Mouse (Mus musculus): ENCODE data around the gene Klhl31.

Klhl31 gene

GRCm38 (mm10) chr9:77624171-77624570 lies 12.1 kb upstream of the Klhl31 start:
- DNase-seq, result no peak

- DNase-seq, result no peak
Measured at GRCm38 (mm10) chr9:77628676-77629075, 7.6 kb upstream of the Klhl31 start.

GRCm38 (mm10) chr9:77629708-77630107 lies 6.6 kb upstream of the Klhl31 start:
- no peak for DNase-seq

GRCm38 (mm10) chr9:77630764-77631163 lies 5.5 kb upstream of the Klhl31 start:
- DNase-seq, result no peak

GRCm38 (mm10) chr9:77632432-77632831 lies 3.9 kb upstream of the Klhl31 start:
- DNase-seq, result no peak

- no peak for DNase-seq
Measured at GRCm38 (mm10) chr9:77636003-77636402, 297 bp upstream of the Klhl31 start.

GRCm38 (mm10) chr9:77637357-77637756 lies 1.1 kb downstream of the Klhl31 start:
- DNase-seq, result no peak

- DNase-seq, result peak in 1 of 2 experiments; percentile 9
Measured at GRCm38 (mm10) chr9:77645176-77645575, 8.9 kb downstream of the Klhl31 start.

GRCm38 (mm10) chr9:77651847-77652246 lies 15.5 kb downstream of the Klhl31 start:
- no peak for DNase-seq

- no peak for DNase-seq
Measured at GRCm38 (mm10) chr9:77653907-77654306, 17.6 kb downstream of the Klhl31 start.

GRCm38 (mm10) chr9:77655181-77655934 lies 19.1 kb downstream of the Klhl31 start:
- peak; percentile 48 to 52 for DNase-seq

- DNase-seq, result peak in 1 of 2 experiments; percentile 65
Measured at GRCm38 (mm10) chr9:77655935-77656288, 19.6 kb downstream of the Klhl31 start.

- DNase-seq, result no peak
Measured at GRCm38 (mm10) chr9:77662917-77663316, 26.6 kb downstream of the Klhl31 start.

- DNase-seq, result no peak
Measured at GRCm38 (mm10) chr9:77670095-77670494, 33.8 kb downstream of the Klhl31 start.

- no peak for DNase-seq
Measured at GRCm38 (mm10) chr9:77671004-77671403, 34.7 kb downstream of the Klhl31 start.

- DNase-seq, result no peak
Measured at GRCm38 (mm10) chr9:77673218-77673617, 36.9 kb downstream of the Klhl31 start.

- no peak for DNase-seq
Measured at GRCm38 (mm10) chr9:77673986-77674385, 37.7 kb downstream of the Klhl31 start.

- no peak for DNase-seq
Measured at GRCm38 (mm10) chr9:77684938-77685337, 48.6 kb downstream of the Klhl31 start.

- DNase-seq, result no peak
Measured at GRCm38 (mm10) chr9:77685825-77686500, 49.7 kb downstream of the Klhl31 start.

- no peak for DNase-seq
Measured at GRCm38 (mm10) chr9:77692707-77693106, 56.4 kb downstream of the Klhl31 start.

- no peak for DNase-seq
Measured at GRCm38 (mm10) chr9:77693405-77693804, 57.1 kb downstream of the Klhl31 start.

GRCm38 (mm10) chr9:77695586-77695985 lies 59.3 kb downstream of the Klhl31 start:
- no peak for DNase-seq

- DNase-seq, result no peak
Measured at GRCm38 (mm10) chr9:77703476-77703875, 67.2 kb downstream of the Klhl31 start.

- no peak for DNase-seq
Measured at GRCm38 (mm10) chr9:77704108-77704507, 67.8 kb downstream of the Klhl31 start.
